Mouse (Mus musculus) ES-Bruce4 (cell line): Measurements from ENCODE around the gene Gad2. TPM values are rescaled to one million over a fixed set of nuclear protein-coding genes. Genes with fewer than 3 reads are reported as not detected.
"Not testable (repeated sequence)": the region's sequence is repeated elsewhere in the genome, so short reads cannot be mapped to it uniquely, and the experiment has no call there.

Experiments
- H3K27ac ChIP-seq: 2 replicates; pipeline ENCODE4 v1.5.1; 2012; ENCODE audit warnings: low read length, inconsistent platforms; ENCODE audit not compliant: insufficient read depth
- H3K27me3 ChIP-seq: 2 replicates; pipeline ENCODE4 v1.6.1; 2012; ENCODE audit warnings: mild to moderate bottlenecking, low read length, inconsistent platforms; ENCODE audit not compliant: control insufficient read depth, poor library complexity, insufficient read depth, severe bottlenecking
- H3K36me3 ChIP-seq: 2 replicates; pipeline ENCODE4 v1.6.1; 2012; ENCODE audit warnings: inconsistent platforms, mild to moderate bottlenecking, low read length, moderate library complexity; ENCODE audit not compliant: control insufficient read depth, poor library complexity, insufficient read depth, severe bottlenecking
- H3K4me1 ChIP-seq: one replicate; pipeline ENCODE4 v1.8.1; 2011; ENCODE audit warnings: low read length; ENCODE audit not compliant: control insufficient read depth, insufficient read depth
- H3K4me3 ChIP-seq: 2 replicates; pipeline ENCODE4 v1.5.1; 2011; ENCODE audit warnings: low read depth, mild to moderate bottlenecking, low read length
- H3K9ac ChIP-seq: 2 replicates; pipeline ENCODE4 v1.6.1; 2012; ENCODE audit warnings: low read depth, mild to moderate bottlenecking, inconsistent platforms; ENCODE audit not compliant: poor library complexity, severe bottlenecking
- H3K9me3 ChIP-seq: replicated peaks from 2 replicates; pipeline ENCODE4 v1.6.1; 2012; ENCODE audit warnings: mild to moderate bottlenecking, low read length, inconsistent platforms; ENCODE audit not compliant: control insufficient read depth, poor library complexity, insufficient read depth, severe bottlenecking
- CTCF ChIP-seq: IDR thresholded peaks from one replicate; pipeline ENCODE4 v1.8.1; 2011; ENCODE audit warnings: low read depth, low read length
- EP300 ChIP-seq: IDR thresholded peaks from 2 replicates; pipeline ENCODE4 v1.6.1; 2011; ENCODE audit warnings: low read depth, low read length; ENCODE audit not compliant: insufficient read depth
- POLR2A ChIP-seq: IDR thresholded peaks from one replicate; pipeline ENCODE4 v1.8.1; 2011; ENCODE audit warnings: low read length; ENCODE audit not compliant: insufficient read depth
- polyA plus RNA-seq: library from polyadenylated mRNA; stranded (reverse); fragments of >200 nt; gene quantifications from 2 replicates; pipeline ENCODE4 v1.2.4, GENCODE M21; 2011; ENCODE audit warnings: low read depth; ENCODE audit not compliant: missing spikeins, insufficient read depth, insufficient read length

Gene Gad2
- 0.24 and 0.27 TPM in 2 replicates for polyA plus RNA-seq

DNA sequence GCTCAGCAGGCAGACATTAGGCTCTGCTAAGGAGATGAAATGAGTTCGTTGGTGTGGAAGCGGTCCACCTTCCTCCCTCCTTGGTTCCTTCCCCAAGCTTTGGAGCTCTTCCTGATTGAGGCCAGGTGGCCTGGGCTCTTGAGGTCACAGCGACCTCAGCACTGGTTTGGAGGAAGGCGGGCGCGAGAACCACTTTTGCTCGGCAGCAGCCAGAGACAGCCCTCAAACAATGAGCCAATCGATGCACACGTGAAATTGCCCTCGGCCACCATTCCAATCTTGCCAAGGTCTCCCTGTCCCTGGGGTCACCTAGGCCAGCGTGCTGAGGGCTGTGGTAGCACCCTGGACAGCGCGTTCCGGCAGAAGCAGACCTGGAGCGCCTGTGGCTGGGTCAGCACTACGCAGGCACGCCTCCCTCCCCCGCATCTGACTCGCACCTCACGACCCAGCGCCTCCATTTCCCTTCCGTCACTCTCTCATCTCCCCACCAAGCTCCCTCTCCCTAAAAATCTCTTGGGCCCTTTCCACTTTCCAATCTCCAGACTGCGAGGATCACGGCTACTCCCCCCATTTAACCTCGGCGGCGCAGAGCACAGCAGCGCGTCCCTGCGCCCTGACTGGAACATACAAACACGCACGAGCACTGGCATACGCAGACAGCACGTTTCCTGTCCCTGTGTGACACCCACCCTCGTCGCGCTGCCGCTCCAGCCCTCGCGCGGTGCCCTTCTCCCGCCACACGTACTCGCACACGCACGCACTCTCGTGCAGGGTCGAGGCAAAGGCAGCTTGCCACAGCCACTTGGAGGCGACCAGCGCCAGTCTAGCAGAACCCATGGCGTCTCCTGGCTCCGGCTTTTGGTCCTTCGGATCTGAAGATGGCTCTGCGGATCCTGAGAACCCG is at the start of gene Gad2:
Gene Gad2, plus strand, starts transcription at position 378 of the 904 bp plus-strand sequence.
- H3K9me3 ChIP-seq, result no peaks in the 10 kb centered on the region
- peaks cover 2% of the 10 kb centered on the region for H3K4me1 ChIP-seq
- peaks cover 28% of the 10 kb centered on the region for H3K27me3 ChIP-seq
- no peaks in the 10 kb centered on the region for H3K36me3 ChIP-seq
- no peak within 1 kb of the TSS for H3K9ac ChIP-seq
- TF ChIP-seq CTCF (no peak), EP300 (peak; percentile 84)
- peak within 1 kb of the TSS; percentile 57 for H3K4me3 ChIP-seq
- no peak within 1 kb of the TSS for H3K27ac ChIP-seq

DNA sequence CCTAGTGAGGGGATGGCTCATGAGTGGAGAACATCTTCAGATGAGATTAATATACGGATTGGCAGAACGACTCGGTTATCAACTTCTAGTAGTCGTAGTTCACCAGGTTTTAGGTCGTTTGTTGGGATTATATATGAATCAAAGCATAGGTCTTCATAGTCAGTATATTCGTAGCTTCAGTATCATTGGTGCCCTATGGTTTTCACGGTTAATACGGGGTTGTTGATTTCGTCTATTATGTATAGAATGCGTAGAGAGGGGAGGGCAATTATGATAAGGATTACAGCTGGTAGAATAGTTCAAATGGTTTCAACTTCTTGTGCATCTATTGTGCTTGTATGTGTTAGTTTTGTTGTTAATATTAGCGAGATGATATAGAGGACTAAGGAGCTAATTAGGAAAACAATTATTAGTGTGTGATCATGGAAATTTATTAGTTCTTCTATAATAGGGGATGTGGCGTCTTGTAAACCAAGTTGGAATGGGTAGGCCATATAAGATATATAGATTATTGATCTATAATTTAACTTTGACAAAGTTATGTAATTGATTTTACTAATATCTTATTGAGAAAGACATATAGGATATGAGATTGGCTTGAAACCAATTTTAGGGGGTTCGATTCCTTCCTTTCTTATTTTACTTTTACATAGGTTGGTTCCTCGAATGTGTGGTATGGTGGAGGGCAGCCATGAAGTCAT is 34.4 kb upstream of the Gad2 start:
- H3K9me3 ChIP-seq, H3K27ac ChIP-seq, H3K9ac ChIP-seq, H3K36me3 ChIP-seq, H3K4me3 ChIP-seq, H3K4me1 ChIP-seq, H3K27me3 ChIP-seq: not testable (repeated sequence)

DNA sequence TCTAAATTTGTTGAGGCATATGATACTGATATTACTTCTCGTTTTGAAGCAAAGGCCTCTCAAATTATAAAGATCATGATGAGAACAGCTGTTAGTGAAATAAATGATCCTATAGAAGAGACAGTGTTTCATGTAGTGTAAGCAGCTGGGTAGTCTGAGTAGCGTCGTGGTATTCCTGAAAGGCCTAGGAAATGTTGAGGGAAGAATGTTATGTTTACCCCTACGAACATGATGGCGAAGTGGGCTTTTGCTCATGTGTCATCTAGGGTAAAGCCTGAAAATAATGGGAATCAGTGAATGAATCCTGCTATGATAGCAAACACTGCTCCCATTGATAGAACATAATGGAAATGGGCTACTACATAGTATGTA is 33.8 kb upstream of the Gad2 start:
- H3K9me3 ChIP-seq, H3K4me3 ChIP-seq, H3K27me3 ChIP-seq, H3K9ac ChIP-seq, H3K36me3 ChIP-seq, H3K4me1 ChIP-seq, H3K27ac ChIP-seq: not testable (repeated sequence)

DNA sequence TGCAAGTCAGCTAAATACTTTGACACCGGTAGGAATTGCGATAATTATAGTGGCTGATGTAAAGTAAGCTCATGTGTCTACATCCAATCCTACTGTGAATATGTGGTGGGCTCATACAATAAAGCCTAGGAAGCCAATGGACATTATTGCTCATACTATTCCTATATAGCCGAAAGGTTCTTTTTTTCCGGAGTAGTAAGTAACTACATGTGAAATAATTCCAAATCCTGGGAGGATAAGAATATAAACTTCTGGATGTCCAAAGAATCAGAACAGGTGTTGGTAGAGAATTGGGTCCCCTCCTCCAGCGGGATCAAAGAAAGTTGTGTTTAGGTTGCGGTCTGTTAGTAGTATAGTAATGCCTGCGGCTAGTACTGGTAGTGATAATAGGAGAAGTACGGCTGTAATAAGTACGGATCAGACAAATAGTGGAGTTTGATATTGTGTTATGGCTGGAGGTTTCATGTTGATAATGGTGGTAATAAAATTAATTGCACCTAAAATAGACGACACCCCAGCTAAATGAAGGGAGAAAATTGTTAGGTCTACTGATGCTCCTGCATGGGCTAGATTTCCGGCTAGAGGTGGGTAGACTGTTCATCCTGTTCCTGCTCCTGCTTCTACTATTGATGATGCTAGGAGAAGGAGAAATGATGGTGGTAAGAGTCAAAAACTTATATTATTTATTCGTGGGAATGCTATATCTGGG is 33.2 kb upstream of the Gad2 start:
- H3K4me1 ChIP-seq, H3K27ac ChIP-seq, H3K9me3 ChIP-seq, H3K4me3 ChIP-seq, H3K36me3 ChIP-seq, H3K27me3 ChIP-seq, H3K9ac ChIP-seq: not testable (repeated sequence)

- H3K36me3 ChIP-seq, H3K4me1 ChIP-seq, H3K9ac ChIP-seq, H3K4me3 ChIP-seq, H3K9me3 ChIP-seq, H3K27ac ChIP-seq, H3K27me3 ChIP-seq: not testable (repeated sequence)
Measured at GRCm38 (mm10) chr2:22589382-22590205, 32.4 kb upstream of the Gad2 start.

- no peak overlapping the region for H3K27ac ChIP-seq
- H3K9me3 ChIP-seq, result no peaks in the 10 kb centered on the region
- no peaks in the 10 kb centered on the region for H3K4me1 ChIP-seq
- no peak for TF ChIP-seq EP300
- no peak for TF ChIP-seq POLR2A
- no peak for TF ChIP-seq CTCF
- no peak overlapping the region for H3K4me3 ChIP-seq
- no peaks in the 10 kb centered on the region for H3K27me3 ChIP-seq
- no peaks in the 10 kb centered on the region for H3K36me3 ChIP-seq
- H3K9ac ChIP-seq, result no peak overlapping the region
Measured at GRCm38 (mm10) chr2:22590206-22590490, 31.9 kb upstream of the Gad2 start.
